8 mouse cellular contexts compared by ENCODE assay signal in the genomic region with DNA sequence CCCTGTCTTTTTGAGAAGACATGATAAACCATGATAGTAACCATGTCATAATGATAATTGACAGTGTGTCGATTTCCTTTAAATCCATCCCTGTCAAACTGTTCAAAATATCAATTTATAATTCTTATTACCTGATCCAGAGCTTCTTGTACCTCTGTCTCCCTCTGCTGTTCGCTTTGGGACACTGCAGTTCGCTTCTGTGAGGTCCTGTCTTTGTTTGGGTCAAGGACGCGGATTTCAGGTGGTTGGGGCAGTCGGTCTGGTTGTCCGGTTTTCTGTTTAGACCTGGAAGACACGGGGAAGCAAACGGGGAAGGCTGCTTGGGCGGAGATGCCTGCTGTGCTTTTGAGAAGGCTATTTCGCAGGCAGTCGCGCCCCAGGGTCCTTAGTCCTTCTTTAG. TPM values are rescaled to one million over a fixed set of nuclear protein-coding genes. Genes with fewer than 3 reads are reported as not detected.
DNase-seq lines count a peak whose midpoint lies in the region; ATAC-seq and TF ChIP-seq lines count a peak whose summit lies in the region.

No protein-coding gene starts in this region.

- ATAC-seq in embryonic facial prominence, embryonic 12.5 days (ENCODE audit: insufficient number of reproducible peaks, insufficient read depth, low FRiP score, low TSS enrichment): no peak
- ATAC-seq in heart, embryonic 12.5 days (ENCODE audit: insufficient number of reproducible peaks, low FRiP score): no peak
- no peak for ATAC-seq in kidney, embryonic 16.5 days (ENCODE audit: low FRiP score, low TSS enrichment)

- 0 out of 2 replicates have a peak, but pooled peaks cover 5% of the 10 kb centered on the region for H3K4me1 ChIP-seq in embryonic facial prominence, embryonic 12.5 days
- H3K4me1 ChIP-seq in heart, embryonic 12.5 days (replicated peaks): peaks cover 9% of the 10 kb centered on the region; the same call in 1 of the 2 replicates
- no peaks in the 10 kb centered on the region for H3K4me1 ChIP-seq in kidney, embryonic 16.5 days (ENCODE audit: insufficient read depth, low read length)

- no peak overlapping the region for H3ac ChIP-seq in myocyte (ENCODE audit: control insufficient read depth, insufficient read length)

- peak overlapping the region; percentile 51 for H3K4me2 ChIP-seq in embryonic facial prominence, embryonic 12.5 days (replicated peaks)
- peak overlapping the region; percentile 73 for H3K4me2 ChIP-seq in heart, embryonic 12.5 days
- H3K4me2 ChIP-seq in kidney, embryonic 16.5 days (replicated peaks; ENCODE audit: low read depth, low read length): peak overlapping the region; percentile 51
- H3K4me2 ChIP-seq in myocyte (ENCODE audit: low read depth): peak overlapping the region; percentile 87

- H3K79me2 ChIP-seq in myocyte (ENCODE audit: control insufficient read depth, insufficient read depth): no peaks in the 10 kb centered on the region

- WGBS in embryonic facial prominence, embryonic 12.5 days: under 1% methylated on average over 13 of the region's 13 CpGs
- WGBS in heart, embryonic 12.5 days: under 1% methylated on average over 13 of the region's 13 CpGs
- WGBS in kidney, embryonic 16.5 days: 0% methylated on average over 13 of the region's 13 CpGs

- H3K36me3 ChIP-seq in embryonic facial prominence, embryonic 12.5 days: no peaks in the 10 kb centered on the region
- no peaks in the 10 kb centered on the region for H3K36me3 ChIP-seq in heart, embryonic 12.5 days
- no peaks in the 10 kb centered on the region for H3K36me3 ChIP-seq in kidney, embryonic 16.5 days (ENCODE audit: insufficient read depth, low read length)
- H3K36me3 ChIP-seq in myocyte (ENCODE audit: control insufficient read depth, insufficient read depth): no peaks in the 10 kb centered on the region
- H3K36me3 ChIP-seq in splenic B cell, adult 2 months (ENCODE audit: control insufficient read depth, insufficient read depth, low read length, poor library complexity, severe bottlenecking): no peaks in the 10 kb centered on the region

- no peaks in the 10 kb centered on the region for H3K9me3 ChIP-seq in embryonic facial prominence, embryonic 12.5 days
- no peaks in the 10 kb centered on the region for H3K9me3 ChIP-seq in heart, embryonic 12.5 days (replicated peaks)
- H3K9me3 ChIP-seq in kidney, embryonic 16.5 days (ENCODE audit: low read length): no peaks in the 10 kb centered on the region

- no peak for TF ChIP-seq POLR2A in myocyte (IDR thresholded peaks at IDR 0.05; ENCODE audit: insufficient read length, low read depth)

- H3K9ac ChIP-seq in embryonic facial prominence, embryonic 12.5 days: peak overlapping the region; percentile 38; the same call in 1 of the 2 replicates
- peak overlapping the region; percentile 65; the same call in 1 of the 2 replicates for H3K9ac ChIP-seq in heart, embryonic 12.5 days
- H3K9ac ChIP-seq in kidney, embryonic 16.5 days (replicated peaks; ENCODE audit: low read length): 0 out of 2 replicates have a peak overlapping the region, but pooled peaks have one; percentile 29

- DNase-seq in 3T3-L1 (ENCODE audit: low read depth, low spot score) (peak; percentile 92), liver (peak; percentile 81)
- peak; percentile 75 for DNase-seq in adrenal gland, postnatal 10 days
- DNase-seq in splenic B cell, adult 2 months (ENCODE audit: low read depth, low spot score): peak; percentile 87

- no peak overlapping the region for H3K27ac ChIP-seq in embryonic facial prominence, embryonic 12.5 days
- H3K27ac ChIP-seq in heart, embryonic 12.5 days (ENCODE audit: poor library complexity, severe bottlenecking): no peak overlapping the region
- no peak overlapping the region for H3K27ac ChIP-seq in kidney, embryonic 16.5 days (ENCODE audit: low read length)

- H3K4me3 ChIP-seq in embryonic facial prominence, embryonic 12.5 days: peak overlapping the region; percentile 34
- H3K4me3 ChIP-seq in heart, embryonic 12.5 days: peak overlapping the region; percentile 48
- H3K4me3 ChIP-seq in kidney, embryonic 16.5 days (ENCODE audit: low read length): peak overlapping the region; percentile 28
- peak overlapping the region; percentile 23 for H3K4me3 ChIP-seq in myocyte

- peaks cover 73% of the 10 kb centered on the region for H3K27me3 ChIP-seq in embryonic facial prominence, embryonic 12.5 days
- H3K27me3 ChIP-seq in heart, embryonic 12.5 days (replicated peaks): peaks cover 76% of the 10 kb centered on the region
- H3K27me3 ChIP-seq in kidney, embryonic 16.5 days (ENCODE audit: insufficient read depth, low read length): peaks cover 91% of the 10 kb centered on the region
- H3K27me3 ChIP-seq in myocyte (ENCODE audit: control insufficient read depth, insufficient read depth, insufficient read length): no peaks in the 10 kb centered on the region
- H3K27me3 ChIP-seq in splenic B cell, adult 2 months (ENCODE audit: control insufficient read depth, insufficient read depth, low read length, poor library complexity, severe bottlenecking): peaks cover under 1% of the 10 kb centered on the region; the same call in 1 of the 2 replicates

TF ChIP-seq in myocyte, 11 proteins besides CTCF, POLR2A, EP300 and RAD21:
- TF ChIP-seq SRF (IDR thresholded peaks at IDR 0.05; ENCODE audit: control insufficient read depth, insufficient read length, low read depth) (no peak), MAX (IDR thresholded peaks at IDR 0.05; ENCODE audit: low read depth) (no peak), USF1 (IDR thresholded peaks at IDR 0.05; ENCODE audit: low read depth) (no peak), E2F4 (IDR thresholded peaks at IDR 0.05; ENCODE audit: insufficient read depth) (no peak), MYOD1 (IDR thresholded peaks at IDR 0.05; ENCODE audit: control insufficient read depth in 1 of 3, insufficient read length in 2 of 3, low read depth in 2 of 3) (no peak), TCF12 (IDR thresholded peaks at IDR 0.05; ENCODE audit: insufficient read depth, poor library complexity, severe bottlenecking) (no peak), TCF3 (IDR thresholded peaks at IDR 0.05; ENCODE audit: insufficient read length, low read depth) (no peak), REST (IDR thresholded peaks at IDR 0.05; ENCODE audit: insufficient read depth, insufficient read length) (no peak), POLR2AphosphoS2 (IDR thresholded peaks at IDR 0.05; ENCODE audit: insufficient read length, low read depth) (no peak), MYOG (IDR thresholded peaks at IDR 0.05; ENCODE audit: control insufficient read depth in 1 of 3, insufficient read depth in 1 of 3, insufficient read length in 2 of 3, low read depth in 2 of 3) (no peak), CEBPB (IDR thresholded peaks at IDR 0.05; ENCODE audit: insufficient read depth, poor library complexity, severe bottlenecking) (no peak)

RNA-seq across cellular contexts. Expression of a gene that starts 11.5 kb away (rescaled TPM):
- total RNA-seq in adrenal gland, postnatal 10 days (2021): not detected
- polyA plus RNA-seq in embryonic facial prominence, embryonic 12.5 days (2016; fragmentation: Nextera tagmentation; extraction: Ambion mirVana): 0.26 TPM in 1 of 2 replicates, not detected in the other
- 0.72 and 0.87 TPM in 2 replicates for polyA plus RNA-seq in heart, embryonic 12.5 days (2016; fragmentation: Nextera tagmentation; extraction: Ambion mirVana)
- 0.25 TPM in 1 of 2 replicates, not detected in the other for polyA plus RNA-seq in kidney, embryonic 16.5 days (2015; fragmentation: Nextera tagmentation; extraction: Ambion mirVana)
- polyA plus RNA-seq in myocyte (2012; fragmentation: generic; extraction: Trizol): not detected
